Mouse (Mus musculus) CH12.LX (cell line): ENCODE measurements around the gene Mcrs1. TPM values are rescaled to one million over a fixed set of nuclear protein-coding genes. Genes with fewer than 3 reads are reported as not detected.

Experiments used
- DNase-seq: peaks from one replicate; pipeline ENCODE4 v3.0.0-alpha.2; 2013; ENCODE audit errors: extremely low read depth
- H3K27ac ChIP-seq: 2 replicates; pipeline ENCODE4 v1.5.1; 2012; ENCODE audit warnings: low read depth, mild to moderate bottlenecking, control low read depth, moderate library complexity; ENCODE audit not compliant: insufficient read depth
- H3K27me3 ChIP-seq: replicated peaks from 2 replicates; pipeline ENCODE3; 2012; ENCODE audit warnings: inconsistent platforms
- H3K36me3 ChIP-seq, 2 experiments: replicated peaks in 1 of 2; 2 replicates each; pipeline versions ENCODE3 to v1.6.1; 2012; ENCODE audit warnings: inconsistent platforms in 1 of 2, low read length in 1 of 2, mild to moderate bottlenecking in 1 of 2, mixed read lengths in 1 of 2, moderate library complexity in 1 of 2; ENCODE audit not compliant: control insufficient read depth in 1 of 2, insufficient read depth in 1 of 2
- H3K4me1 ChIP-seq, 2 experiments: 2 replicates each; pipeline ENCODE4 v1.6.1; 2012; ENCODE audit warnings: inconsistent platforms in 1 of 2, moderate library complexity in 1 of 2; ENCODE audit not compliant: insufficient read depth in 2 of 2, control insufficient read depth in 1 of 2
- H3K4me2 ChIP-seq: 2 replicates; pipeline ENCODE4 v1.6.1; 2012; ENCODE audit warnings: low read depth, mild to moderate bottlenecking, control low read depth; ENCODE audit not compliant: poor library complexity, insufficient read depth, severe bottlenecking
- H3K4me3 ChIP-seq, 3 experiments: fragments of 150-350 bp in 1 of 3; sonication (generic) in 1 of 3; replicated peaks in 1 of 3; 2 replicates each; pipeline versions ENCODE3 to v1.5.1; 2011 to 2012; ENCODE audit warnings: low read depth in 2 of 3, low read length in 2 of 3, mild to moderate bottlenecking in 2 of 3, moderate library complexity in 2 of 3, control low read depth in 1 of 3, improper control_type of control experiment in 1 of 3, inconsistent platforms in 1 of 3, mixed read lengths in 1 of 3; ENCODE audit not compliant: poor library complexity in 1 of 3
- H3K79me2 ChIP-seq: replicated peaks from 2 replicates; pipeline ENCODE4 v1.6.1; 2012; ENCODE audit warnings: mild to moderate bottlenecking, moderate library complexity; ENCODE audit not compliant: control insufficient read depth, poor library complexity, insufficient read depth, severe bottlenecking; ENCODE audit errors: extremely low read depth
- H3K9ac ChIP-seq: 2 replicates; pipeline ENCODE4 v1.6.1; 2012; ENCODE audit warnings: low read depth, mild to moderate bottlenecking, control low read depth, moderate library complexity; ENCODE audit not compliant: insufficient read depth
- H3K9me3 ChIP-seq: replicated peaks from 2 replicates; pipeline ENCODE3; 2012; ENCODE audit warnings: low read length, inconsistent platforms, mixed read lengths
- BHLHE40 ChIP-seq: IDR thresholded peaks from 2 replicates; pipeline ENCODE4 v1.6.1; 2011; ENCODE audit warnings: mild to moderate bottlenecking, low read depth, low read length, improper control_type of control experiment
- CHD1 ChIP-seq: IDR thresholded peaks from 2 replicates; pipeline ENCODE4 v1.6.1; 2012; ENCODE audit warnings: low read depth, low read length, improper control_type of control experiment, inconsistent platforms
- CHD2 ChIP-seq: IDR thresholded peaks from 2 replicates; pipeline ENCODE4 v1.6.1; 2011; ENCODE audit warnings: low read length, improper control_type of control experiment
- CTCF ChIP-seq, 2 experiments: IDR thresholded peaks in 1 of 2; conservative IDR thresholded peaks in 1 of 2; 2 replicates each; pipeline ENCODE4 v1.5.1; 2011 to 2012; ENCODE audit warnings: low read depth in 2 of 2, low read length in 2 of 2, improper control_type of control experiment in 1 of 2, inconsistent platforms in 1 of 2, mild to moderate bottlenecking in 1 of 2, moderate library complexity in 1 of 2
- E2F4 ChIP-seq: IDR thresholded peaks from 2 replicates; pipeline ENCODE4 v1.6.1; 2011; ENCODE audit warnings: low read depth, low read length, improper control_type of control experiment; ENCODE audit not compliant: insufficient replicate concordance
- ELF1 ChIP-seq: IDR thresholded peaks from 2 replicates; pipeline ENCODE4 v1.6.1; 2014; ENCODE audit warnings: low read depth, mild to moderate bottlenecking, inconsistent platforms, low read length, improper control_type of control experiment
- EP300 ChIP-seq: IDR thresholded peaks from 2 replicates; pipeline ENCODE4 v1.6.1; 2011; ENCODE audit warnings: low read length, improper control_type of control experiment
- ETS1 ChIP-seq: conservative IDR thresholded peaks from 2 replicates; pipeline ENCODE4 v1.6.1; 2012; ENCODE audit warnings: low read depth, mild to moderate bottlenecking, inconsistent platforms, low read length, improper control_type of control experiment, moderate library complexity
- GABPA ChIP-seq: IDR thresholded peaks from 2 replicates; pipeline ENCODE4 v1.6.1; 2012; ENCODE audit warnings: low read depth, low read length, improper control_type of control experiment, inconsistent platforms; ENCODE audit not compliant: insufficient replicate concordance
- HCFC1 ChIP-seq: IDR thresholded peaks from 2 replicates; pipeline ENCODE4 v1.6.1; 2012; ENCODE audit warnings: low read depth, mild to moderate bottlenecking, inconsistent platforms, low read length, improper control_type of control experiment
- IRF4 ChIP-seq: IDR thresholded peaks from 2 replicates; pipeline ENCODE4 v1.6.1; 2014; ENCODE audit warnings: low read depth, mild to moderate bottlenecking, inconsistent platforms, low read length, improper control_type of control experiment
- JUN ChIP-seq: IDR thresholded peaks from 2 replicates; pipeline ENCODE4 v1.6.1; 2011; ENCODE audit warnings: low read depth, mild to moderate bottlenecking, low read length, improper control_type of control experiment, moderate library complexity; ENCODE audit not compliant: insufficient read depth
- JUND ChIP-seq: conservative IDR thresholded peaks from 2 replicates; pipeline ENCODE4 v1.6.1; 2011; ENCODE audit warnings: low read depth, low read length, improper control_type of control experiment
- KAT2A ChIP-seq: IDR thresholded peaks from 2 replicates; pipeline ENCODE4 v1.6.1; 2012; ENCODE audit warnings: low read length, improper control_type of control experiment, inconsistent platforms; ENCODE audit not compliant: insufficient replicate concordance
- MAFK ChIP-seq: IDR thresholded peaks from 2 replicates; pipeline ENCODE4 v1.6.1; 2011; ENCODE audit warnings: low read length, improper control_type of control experiment; ENCODE audit not compliant: insufficient replicate concordance
- MAX ChIP-seq: IDR thresholded peaks from 2 replicates; pipeline ENCODE4 v1.6.1; 2011; ENCODE audit warnings: low read length, improper control_type of control experiment
- MAZ ChIP-seq: IDR thresholded peaks from 2 replicates; pipeline ENCODE4 v1.6.1; 2012; ENCODE audit warnings: low read depth, mild to moderate bottlenecking, inconsistent platforms, low read length, improper control_type of control experiment, moderate library complexity
- MEF2A ChIP-seq: IDR thresholded peaks from 2 replicates; pipeline ENCODE4 v1.6.1; 2014; ENCODE audit warnings: low read depth, mild to moderate bottlenecking, inconsistent platforms, low read length, improper control_type of control experiment, borderline replicate concordance
- MXI1 ChIP-seq: IDR thresholded peaks from 2 replicates; pipeline ENCODE4 v1.6.1; 2011; ENCODE audit warnings: mild to moderate bottlenecking, low read depth, low read length, improper control_type of control experiment
- MYC ChIP-seq: IDR thresholded peaks from 2 replicates; pipeline ENCODE4 v1.6.1; 2011; ENCODE audit warnings: low read depth, mild to moderate bottlenecking, improper control_type of control experiment, low read length
- NELFE ChIP-seq: IDR thresholded peaks from 2 replicates; pipeline ENCODE4 v1.6.1; 2011; ENCODE audit warnings: low read depth, low read length, improper control_type of control experiment
- NRF1 ChIP-seq: IDR thresholded peaks from 2 replicates; pipeline ENCODE4 v1.6.1; 2014; ENCODE audit warnings: low read depth, mild to moderate bottlenecking, inconsistent platforms, low read length, improper control_type of control experiment, moderate library complexity
- PAX5 ChIP-seq: IDR thresholded peaks from 2 replicates; pipeline ENCODE4 v1.6.1; 2012; ENCODE audit warnings: low read length, inconsistent platforms, mixed read lengths
- POLR2A ChIP-seq: IDR thresholded peaks from 2 replicates; pipeline ENCODE4 v1.6.1; 2011; ENCODE audit warnings: low read depth, mild to moderate bottlenecking, improper control_type of control experiment, low read length
- POLR2AphosphoS2 ChIP-seq: IDR thresholded peaks from 2 replicates; pipeline ENCODE4 v1.6.1; 2011; ENCODE audit warnings: low read depth, low read length, improper control_type of control experiment
- RAD21 ChIP-seq: IDR thresholded peaks from 2 replicates; pipeline ENCODE4 v1.6.1; 2011; ENCODE audit warnings: low read depth, mild to moderate bottlenecking, low read length, improper control_type of control experiment, moderate library complexity
- RCOR1 ChIP-seq: conservative IDR thresholded peaks from 2 replicates; pipeline ENCODE4 v1.6.1; 2012; ENCODE audit warnings: low read depth, mild to moderate bottlenecking, inconsistent platforms, low read length, improper control_type of control experiment
- SIN3A ChIP-seq: IDR thresholded peaks from 2 replicates; pipeline ENCODE4 v1.6.1; 2012; ENCODE audit warnings: low read length, improper control_type of control experiment, inconsistent platforms
- SMC3 ChIP-seq: IDR thresholded peaks from 2 replicates; pipeline ENCODE4 v1.6.1; 2011; ENCODE audit warnings: low read depth, low read length, improper control_type of control experiment
- TBP ChIP-seq: conservative IDR thresholded peaks from 2 replicates; pipeline ENCODE4 v1.6.1; 2011; ENCODE audit warnings: low read depth, low read length, improper control_type of control experiment
- TCF12 ChIP-seq: IDR thresholded peaks from 2 replicates; pipeline ENCODE4 v1.6.1; 2014; ENCODE audit warnings: low read depth, mild to moderate bottlenecking, inconsistent platforms, low read length, improper control_type of control experiment
- UBTF ChIP-seq: IDR thresholded peaks from 2 replicates; pipeline ENCODE4 v1.6.1; 2012; ENCODE audit warnings: low read depth, mild to moderate bottlenecking, inconsistent platforms, low read length, improper control_type of control experiment, moderate library complexity
- USF1 ChIP-seq: IDR thresholded peaks from 2 replicates; pipeline ENCODE4 v1.6.1; 2014; ENCODE audit warnings: low read depth, mild to moderate bottlenecking, inconsistent platforms, low read length, improper control_type of control experiment
- USF2 ChIP-seq: conservative IDR thresholded peaks from 2 replicates; pipeline ENCODE4 v1.6.1; 2011; ENCODE audit warnings: low read depth, low read length, improper control_type of control experiment
- ZC3H11A ChIP-seq: IDR thresholded peaks from 2 replicates; pipeline ENCODE4 v1.6.1; 2012; ENCODE audit warnings: low read depth, mild to moderate bottlenecking, inconsistent platforms, low read length, improper control_type of control experiment
- ZKSCAN1 ChIP-seq: IDR thresholded peaks from 2 replicates; pipeline ENCODE4 v1.6.1; 2012; ENCODE audit warnings: low read depth, inconsistent platforms, low read length, improper control_type of control experiment, borderline replicate concordance
- ZMIZ1 ChIP-seq: IDR thresholded peaks from 2 replicates; pipeline ENCODE4 v1.6.1; 2012; ENCODE audit warnings: low read depth, mild to moderate bottlenecking, inconsistent platforms, low read length, improper control_type of control experiment
- ZNF384 ChIP-seq: IDR thresholded peaks from 2 replicates; pipeline ENCODE4 v1.6.1; 2012; ENCODE audit warnings: low read depth, low read length, improper control_type of control experiment, inconsistent platforms
- dilution Hi-C: fragments of 300-500 bp; cut with MboI; formaldehyde crosslinking; loops from 2 replicates; pipeline ENCODE4 v1.14.3; 2020; ENCODE audit warnings: low sequenced_read_pairs; ENCODE audit not compliant: extremely low pct_unique_long_range_greater_than_20kb, extremely low pct_ligation_motif_present
- in situ Hi-C: fragments of 300-500 bp; cut with MboI; formaldehyde crosslinking; loops from 3 replicates; pipeline ENCODE4 v1.14.3; 2019; ENCODE audit warnings: low sequenced_read_pairs, low pct_ligation_motif_present, low pct_unique_long_range_greater_than_20kb, mixed read lengths
- polyA plus RNA-seq: library from polyadenylated mRNA; unstranded; fragments of >175 nt; gene quantifications from 2 replicates; pipeline ENCODE4 v1.2.1, GENCODE M21; 2012; ENCODE audit warnings: low read depth; ENCODE audit not compliant: insufficient read length
- total RNA-seq, 2 experiments: library from RNA; depleted of rRNA; stranded (reverse); fragments of 300-350 nt in 1 of 2; fragments of >200 nt in 1 of 2; gene quantifications; 2 replicates each; pipeline ENCODE4 v1.2.3; 2012 to 2014

Gene Mcrs1
- total and polyA plus RNA-seq, 3 experiments = 75.9 to 105 (median 85.1) TPM

- Histone ChIP-seq H3K27me3 (peaks cover 34% of the 10 kb centered on the region), H3K36me3 (peaks cover 0 to 5% of the 10 kb centered on the region in 2 experiments), H3K9me3 (no peaks in the 10 kb centered on the region), H3K79me2 (no peaks in the 10 kb centered on the region), H3K27ac (no peak within 1 kb of the TSS), H3K4me1 (peaks cover 3 to 20% of the 10 kb centered on the region in 2 experiments; a peak in 3 of 4 replicates), H3K9ac (peak within 1 kb of the TSS; percentile 64), H3K4me3 (peak within 1 kb of the TSS; percentile 48 to 68 (median 58)), H3K4me2 (peak within 1 kb of the TSS; percentile 98)
- peak; percentile 61; the same call in 1 of the 2 replicates for TF ChIP-seq KAT2A
- TF ChIP-seq TCF12 = peak; percentile 58
- peak; percentile 80 for TF ChIP-seq NRF1
- TF ChIP-seq MAZ = no peak; the same call in 1 of the 2 replicates
- TF ChIP-seq USF1 = peak; percentile 30; the same call in 1 of the 2 replicates
- no peak for TF ChIP-seq ZKSCAN1
- TF ChIP-seq MXI1 = peak; percentile 69
- no peak for TF ChIP-seq ZNF384
- no peak for TF ChIP-seq ETS1
- no peak for TF ChIP-seq USF2
- TF ChIP-seq SIN3A = peak; percentile 71
- no peak for TF ChIP-seq ZMIZ1
- TF ChIP-seq RAD21 = no peak; the same call in 1 of the 2 replicates
- peak; percentile 57; the same call in 1 of the 2 replicates for TF ChIP-seq NELFE
- no peak for TF ChIP-seq RCOR1
- TF ChIP-seq ZC3H11A = no peak
- TF ChIP-seq BHLHE40 = peak; percentile 67
- TF ChIP-seq JUND = no peak
- no peak for TF ChIP-seq E2F4
- no peak for TF ChIP-seq MAX
- no peak for TF ChIP-seq MYC
- TF ChIP-seq SMC3 = no peak
- peak; percentile 43 for TF ChIP-seq CHD2
- TF ChIP-seq CTCF (conservative IDR thresholded peaks at IDR 0.05 in 1 of 2, IDR thresholded peaks at IDR 0.05 in 1 of 2; ENCODE audit: low read depth in 2 of 2, low read length in 2 of 2) = peak in 1 of 2 experiments; percentile 56; a peak in 2 of 4 replicates
- no peak for TF ChIP-seq JUN
- peak; percentile 78 for TF ChIP-seq POLR2A
- TF ChIP-seq PAX5 = no peak
- no peak for TF ChIP-seq POLR2AphosphoS2
- TF ChIP-seq IRF4 = no peak
- no peak for TF ChIP-seq MAFK
- TF ChIP-seq ELF1 = peak; percentile 48; the same call in 1 of the 2 replicates
- no peak for TF ChIP-seq MEF2A
- no peak for TF ChIP-seq CHD1
- peak; percentile 75 for TF ChIP-seq HCFC1
- TF ChIP-seq TBP = no peak
- no peak for TF ChIP-seq GABPA
- no peak for TF ChIP-seq EP300
- TF ChIP-seq UBTF = 0 out of 2 replicates have a peak, but pooled peaks have one; percentile 53
- in situ Hi-C loops = no loop called here
- dilution Hi-C loops = no loop called here
- peak; percentile 84 for DNase-seq
Observed at GRCm38 (mm10) chr15:99294813-99295374, 43.1 kb upstream of the Mcrs1 start, which contains the start of gene Prpf40b. TSS of gene Prpf40b (plus strand) at chr15:99295087.
